Mouse (Mus musculus): Measurements from ENCODE around the gene Flot1.

DNA sequence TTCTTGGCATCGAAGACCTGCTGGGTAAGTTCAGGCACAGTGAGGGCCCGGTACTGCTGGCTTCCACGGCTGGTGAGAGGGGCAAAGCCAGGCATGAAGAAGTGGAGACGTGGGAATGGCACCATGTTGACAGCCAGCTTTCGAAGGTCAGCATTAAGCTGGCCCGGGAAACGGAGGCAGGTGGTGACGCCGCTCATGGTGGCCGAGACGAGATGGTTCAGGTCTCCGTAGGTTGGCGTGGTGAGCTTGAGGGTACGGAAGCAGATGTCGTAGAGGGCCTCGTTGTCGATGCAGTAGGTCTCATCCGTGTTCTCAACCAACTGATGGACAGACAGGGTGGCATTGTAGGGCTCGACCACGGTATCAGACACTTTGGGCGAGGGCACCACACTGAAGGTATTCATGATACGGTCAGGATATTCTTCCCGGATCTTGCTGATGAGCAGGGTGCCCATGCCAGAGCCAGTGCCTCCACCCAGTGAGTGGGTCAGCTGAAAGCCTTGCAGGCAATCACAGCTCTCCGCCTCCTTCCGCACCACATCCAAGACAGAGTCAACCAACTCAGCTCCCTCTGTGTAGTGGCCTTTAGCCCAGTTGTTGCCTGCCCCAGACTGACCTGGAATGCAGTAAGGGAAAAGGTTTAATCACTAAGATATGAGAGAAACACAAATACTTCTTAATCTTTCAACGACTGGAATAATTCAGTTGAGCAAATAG lies 12.6 kb downstream of the Flot1 start:
- TF ChIP-seq POLR2A (IDR thresholded peaks at IDR 0.05; ENCODE audit: borderline replicate concordance, low read depth, low read length) = no peak
- no peak for TF ChIP-seq CTCF (IDR thresholded peaks at IDR 0.05; ENCODE audit: low read depth, low read length)
